Mouse (Mus musculus) right cerebral cortex, postnatal 10 days (tissue): ENCODE results near the gene Olfr315.
"Not testable (repeated sequence)": the region's sequence is repeated elsewhere in the genome, so short reads cannot be mapped to it uniquely, and the experiment has no call there.

ENCODE experiments used
- DNase-seq, 2 experiments: peaks; one replicate each; pipeline ENCODE4 v3.0.0; 2021; ENCODE audit warnings: low spot score in 2 of 2

Gene Olfr315

DNA sequence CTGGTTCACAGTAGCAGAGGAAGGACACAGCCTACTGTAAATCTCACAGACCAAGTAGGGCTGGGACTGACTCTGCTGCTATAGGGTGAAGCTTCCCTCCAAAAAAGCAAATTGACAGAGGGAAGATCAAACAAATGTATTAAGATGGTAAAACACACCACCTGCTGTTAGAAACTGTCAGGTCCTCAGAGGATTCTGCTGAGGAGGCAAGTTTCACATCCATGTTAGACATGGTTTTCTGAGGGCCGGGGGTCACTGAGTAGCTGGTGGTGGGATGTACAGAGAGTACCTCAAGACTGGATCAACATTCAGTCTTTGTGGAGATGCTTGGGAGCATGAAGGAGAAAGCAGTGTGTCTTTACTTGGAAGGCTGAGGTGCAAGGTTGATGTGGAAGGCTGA, 42.7 kb downstream of the Olfr315 start:
- no peak for DNase-seq

DNA sequence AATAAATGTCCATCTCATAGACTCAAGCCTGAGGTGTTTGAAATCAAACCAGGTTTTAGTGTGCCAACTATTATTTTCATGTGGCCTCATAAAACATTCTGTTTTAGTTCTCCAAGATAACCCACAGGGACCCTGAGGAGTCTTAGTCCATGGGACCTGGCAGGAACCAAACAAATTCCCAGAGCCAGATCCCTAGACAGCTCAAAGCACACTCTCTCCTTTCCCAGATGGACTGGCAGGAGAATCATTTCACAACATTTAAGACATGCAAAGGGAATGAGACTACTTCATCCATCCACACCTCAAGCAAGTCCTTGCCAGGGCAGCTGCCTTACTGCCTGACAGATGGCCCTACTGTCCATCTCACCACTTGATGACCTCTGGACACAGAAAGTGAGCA, 55.9 kb downstream of the Olfr315 start, which contains the start of gene Olfr312:
Gene Olfr312 (plus strand): TSS at position 301 of the 400 bp plus-strand sequence.
- DNase-seq, result not testable (repeated sequence)

DNA sequence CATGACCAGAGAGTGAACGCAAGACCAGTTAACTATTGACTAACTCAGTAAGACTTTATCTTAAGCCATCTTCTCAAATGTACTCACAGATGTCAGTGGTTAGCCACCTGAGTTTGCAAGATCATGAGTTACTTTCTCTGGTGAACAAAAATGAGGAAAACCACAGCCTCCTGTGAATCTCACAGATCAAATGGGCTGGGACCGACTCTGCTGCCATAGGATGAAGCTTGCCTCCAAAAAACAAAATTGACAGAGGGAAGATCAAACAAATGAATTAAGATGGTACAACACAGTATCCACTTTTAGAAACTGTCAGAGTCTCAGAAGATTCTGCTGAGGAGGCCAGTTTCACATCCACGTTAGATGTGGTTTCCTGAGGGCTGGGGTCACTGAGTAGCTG, 56.8 kb downstream of the Olfr315 start:
- DNase-seq, result no peak
